Mouse (Mus musculus) heart, postnatal 0 days (tissue): ENCODE data around the gene Sowahc.

ENCODE experiments used
- CTCF ChIP-seq: IDR thresholded peaks from 2 replicates; pipeline ENCODE4 v1.5.1; 2016; ENCODE audit warnings: antibody characterized with exemption, control low read depth, low read depth
- EP300 ChIP-seq: IDR thresholded peaks from 2 replicates; pipeline ENCODE4 v1.6.1; 2016; ENCODE audit warnings: antibody characterized with exemption, low read depth

GRCm38 (mm10) chr10:59200011-59200410 is 21.7 kb upstream of the Sowahc start:
- no peak for TF ChIP-seq CTCF
- no peak for TF ChIP-seq EP300
